Mouse (Mus musculus) urinary bladder, postnatal 0 days (tissue): Measurements from ENCODE around the gene Fam241b. TPM values are rescaled to one million over a fixed set of nuclear protein-coding genes. Genes with fewer than 3 reads are reported as not detected.

Experiments used
- polyA plus RNA-seq: library from polyadenylated mRNA; unstranded; fragments of >200 nt; fragmentation: Nextera tagmentation; extraction: Ambion mirVana; gene quantifications from 2 replicates; pipeline ENCODE4 v1.2.1, GENCODE M21; 2015

Fam241b gene
- polyA plus RNA-seq, result 13.1 and 15.5 TPM in 2 replicates

DNA sequence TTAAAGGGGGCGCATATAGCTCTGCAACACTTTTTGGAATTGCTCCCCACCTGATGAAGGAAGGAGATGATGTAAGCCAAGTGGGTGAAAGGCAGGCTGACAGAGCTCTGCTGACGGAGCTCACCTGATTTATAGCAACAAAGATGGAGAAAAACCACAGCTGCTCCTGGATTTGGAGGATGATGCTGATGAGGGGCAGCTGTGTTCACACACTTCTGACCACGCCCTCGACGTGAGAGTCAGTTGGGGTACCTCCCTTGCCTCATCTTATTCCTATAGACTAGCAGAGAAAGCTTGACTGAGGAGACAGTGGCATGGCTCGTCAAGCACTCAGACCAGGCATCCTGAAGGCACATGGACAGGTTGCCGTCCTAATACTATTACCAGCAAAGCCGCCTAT lies at the start of gene Fam241b:
Gene Fam241b, minus strand, starts transcription at position 101 of the 400 bp plus-strand sequence.

DNA sequence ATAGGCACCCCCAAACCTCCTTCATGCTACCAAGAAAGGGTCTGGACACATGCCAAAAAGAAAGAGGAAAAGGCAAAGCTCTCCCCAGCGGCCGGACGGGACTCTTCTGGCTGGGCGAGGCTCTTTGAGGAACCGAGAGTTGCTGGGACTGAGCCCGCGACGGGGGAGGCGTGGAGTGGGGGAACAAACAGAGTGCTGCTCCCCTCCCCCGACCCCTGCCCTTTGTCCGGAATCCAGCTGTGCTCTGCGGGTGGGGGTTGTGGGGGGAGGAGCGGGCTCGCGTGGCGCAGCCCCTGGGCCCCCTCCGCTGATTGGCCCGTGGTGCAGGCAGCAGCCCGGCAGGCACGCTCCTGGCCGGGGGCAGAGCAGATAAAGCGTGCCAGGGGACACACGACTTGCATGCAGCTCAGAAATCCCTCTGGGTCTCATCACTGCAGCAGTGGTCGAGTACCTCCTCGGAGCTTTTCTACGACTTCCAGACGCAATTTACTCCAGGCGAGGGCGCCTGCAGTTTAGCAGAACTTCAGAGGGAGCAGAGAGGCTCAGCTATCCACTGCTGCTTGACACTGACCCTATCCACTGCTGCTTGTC lies 10.9 kb downstream of the Fam241b start, which contains the start of gene Neurog3:
Gene Neurog3, plus strand, starts transcription at position 400 of the 591 bp plus-strand sequence.

Other genes starting within 250 kb of the Fam241b start
- 0.92 and 1.8 TPM in 2 replicates for gene Col13a1, start 164.8 kb downstream of the Fam241b start, polyA plus RNA-seq
- gene Neurog3, start 10.8 kb downstream of the Fam241b start, polyA plus RNA-seq, result not detected in 2 replicates
- 23.4 and 27.2 TPM in 2 replicates for gene Tspan15, start 87.3 kb upstream of the Fam241b start, polyA plus RNA-seq
- gene Tacr2, start 108.5 kb upstream of the Fam241b start, polyA plus RNA-seq, result 2.5 and 3.9 TPM in 2 replicates
- 52.6 and 57.2 TPM in 2 replicates for gene Hk1, start 236.0 kb upstream of the Fam241b start, polyA plus RNA-seq